Mouse (Mus musculus) frontal cortex, adult 2 months (tissue): Measurements from ENCODE around the gene Arih1. TPM values are rescaled to one million over a fixed set of nuclear protein-coding genes. Genes with fewer than 3 reads are reported as not detected.

Source experiments
- DNase-seq, 2 experiments: peaks; one replicate each; pipeline ENCODE4 v3.0.0; 2022; ENCODE audit warnings: low spot score in 1 of 2; ENCODE audit errors: extremely low spot score in 1 of 2
- polyA plus RNA-seq: library from polyadenylated mRNA; depleted of rRNA; stranded (reverse); fragments of >200 nt; gene quantifications from 2 replicates; pipeline ENCODE4 v1.2.3, GENCODE M21; 2012; rRNA removed

Arih1 gene
- polyA plus RNA-seq, result 50.1 and 53.1 TPM in 2 replicates

DNA sequence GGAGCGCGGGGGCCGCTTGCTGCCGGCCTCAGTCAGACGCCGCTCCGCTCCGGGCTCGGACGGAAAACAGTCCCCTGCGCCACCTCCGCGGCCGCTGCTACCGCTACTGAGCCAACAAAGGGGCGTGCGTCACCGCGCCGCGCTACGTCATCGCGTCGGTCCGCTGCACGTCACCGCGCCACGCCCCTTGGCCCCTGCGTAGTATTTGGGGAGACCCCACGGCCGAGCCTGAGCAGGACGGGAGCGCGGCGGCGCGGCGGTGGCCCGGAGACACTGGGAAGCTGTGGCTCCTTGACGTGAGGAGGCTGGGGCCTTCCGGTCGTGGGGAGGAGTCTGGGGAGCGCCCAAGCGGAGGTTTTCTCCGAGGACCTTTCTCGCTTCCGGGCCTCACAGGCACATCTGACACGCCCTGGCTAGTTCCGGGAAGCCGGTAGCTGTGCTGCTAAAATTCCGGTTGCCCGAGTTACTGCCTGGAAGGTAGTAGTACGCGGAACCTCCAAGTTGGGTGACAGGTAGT is at the start of gene Arih1:
TSS of gene Arih1 (minus strand) at position 70 of the 517 bp plus-strand sequence.
- DNase-seq, result peak; percentile 95 to 99

DNA sequence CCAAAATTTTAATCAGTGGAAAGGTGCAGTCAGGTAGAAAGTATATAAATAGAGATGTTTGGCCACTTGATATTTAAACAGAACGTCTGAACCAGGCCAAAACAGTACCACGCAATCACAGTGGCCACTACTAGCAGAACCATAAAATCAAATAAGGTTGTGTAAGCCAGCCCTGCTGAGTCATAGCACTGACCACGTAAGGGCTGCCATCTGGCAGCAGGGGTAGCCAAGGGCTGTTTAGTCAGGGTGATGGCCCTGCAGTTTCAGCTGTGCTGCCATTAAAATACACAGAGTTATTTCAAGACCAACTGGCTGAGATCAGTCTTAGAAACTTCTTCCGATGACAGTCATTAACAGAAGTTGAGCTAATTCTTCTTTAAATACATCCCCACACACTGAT is 47.5 kb upstream of the Arih1 start:
- no peak for DNase-seq

DNA sequence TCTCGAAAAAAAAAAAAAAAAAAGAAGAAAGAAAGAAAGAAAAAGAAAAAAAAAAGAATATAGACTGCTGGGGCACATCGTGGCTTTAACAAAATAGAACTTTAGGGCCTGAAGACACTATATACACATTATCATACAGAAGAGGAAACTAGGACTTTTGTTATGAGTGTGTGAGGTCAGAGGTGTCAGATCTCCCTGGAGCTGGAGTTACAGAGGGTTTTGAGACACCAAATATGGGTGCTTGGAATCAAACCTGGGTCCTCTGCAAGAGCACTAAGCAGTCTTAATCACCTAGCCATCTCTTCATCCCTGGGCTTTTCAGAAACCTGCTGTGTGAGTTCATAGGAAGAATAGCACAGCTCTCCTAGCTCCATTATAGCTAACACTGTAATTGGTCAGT is 47.0 kb upstream of the Arih1 start:
- DNase-seq, result no peak

- DNase-seq, result no peak
These were observed 45.2 kb upstream of the Arih1 start for GRCm38 (mm10) chr9:59531645-59532044.

GRCm38 (mm10) chr9:59528274-59528673 is 41.9 kb upstream of the Arih1 start:
- DNase-seq, result no peak

DNA sequence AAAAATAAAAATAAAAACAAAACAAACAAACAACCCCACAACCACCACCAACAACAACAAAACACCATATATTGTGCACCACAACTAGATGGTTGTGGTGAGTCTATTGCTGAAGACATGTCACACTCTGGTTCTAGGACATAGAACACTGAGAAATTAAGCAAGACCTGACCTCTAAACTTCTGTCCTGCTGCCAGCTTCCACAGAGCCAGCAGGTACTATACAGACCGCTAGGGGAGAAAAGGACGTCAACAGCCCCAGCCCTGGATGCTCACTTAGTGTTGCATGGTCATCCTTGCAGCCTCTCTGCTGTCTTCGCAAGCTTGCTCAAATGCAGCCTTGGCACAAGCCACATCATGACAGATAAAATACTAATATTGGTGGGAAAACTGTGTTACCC is 41.2 kb upstream of the Arih1 start:
- no peak for DNase-seq

DNA sequence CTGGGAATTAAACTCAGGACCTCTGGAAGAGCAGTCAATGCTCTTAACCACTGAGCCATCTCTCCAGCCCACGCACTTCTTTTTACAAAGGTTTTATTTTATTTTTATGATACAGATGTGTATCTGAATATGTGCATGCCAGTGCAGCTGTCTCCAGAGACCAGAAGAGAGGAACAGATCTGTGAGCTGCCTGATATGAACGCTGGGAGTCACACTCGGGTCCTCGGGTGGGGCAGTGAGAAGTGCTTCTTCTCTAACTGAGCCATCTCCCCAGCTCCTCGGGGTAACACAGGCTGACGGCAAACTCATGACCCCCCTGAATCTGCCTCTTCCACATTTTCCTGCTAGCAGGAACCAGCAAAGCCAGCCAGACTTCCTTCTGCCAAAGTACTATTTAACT is 40.3 kb upstream of the Arih1 start:
- DNase-seq, result no peak

DNA sequence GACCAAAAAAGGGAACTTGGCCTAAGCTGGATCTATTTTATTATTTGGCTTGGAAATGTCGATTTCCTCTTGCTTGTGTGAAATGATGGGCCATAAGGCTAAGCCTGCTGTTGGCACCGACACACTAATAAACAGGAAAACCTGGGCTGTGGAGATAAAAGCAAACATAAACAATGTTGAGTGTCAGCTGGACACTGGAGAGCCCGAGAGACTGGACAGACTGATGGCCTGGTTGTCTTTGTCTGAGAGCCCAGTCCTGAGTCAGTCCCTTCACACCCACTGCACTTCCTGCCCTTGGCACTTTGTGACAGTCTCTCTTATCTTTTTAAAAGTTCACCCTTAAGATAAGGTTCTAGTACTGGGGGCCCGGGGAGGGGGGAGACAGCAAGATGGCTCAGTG is 36.5 kb upstream of the Arih1 start:
- DNase-seq, result no peak

GRCm38 (mm10) chr9:59519396-59519795 is 33.0 kb upstream of the Arih1 start:
- DNase-seq, result no peak

DNA sequence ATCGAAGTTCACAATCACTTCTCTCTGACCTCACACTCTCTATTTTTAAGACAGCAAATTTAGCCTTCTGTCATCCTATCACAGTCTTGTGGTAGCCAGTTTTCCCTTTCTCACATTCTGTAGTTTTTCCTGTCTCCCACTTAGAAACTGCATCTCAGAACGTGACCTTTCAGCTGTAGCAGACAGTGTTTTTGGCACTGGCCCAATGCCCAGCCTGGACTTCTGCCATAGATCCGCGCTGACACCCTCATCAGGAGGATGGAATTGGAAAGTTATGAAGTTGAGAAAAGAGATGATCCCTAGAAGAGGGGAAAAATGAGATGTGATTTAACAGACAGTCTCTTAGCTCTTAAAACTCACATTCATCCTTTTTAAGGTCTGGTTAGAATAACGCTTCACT is 32.6 kb upstream of the Arih1 start:
- peak in 1 of 2 experiments; percentile 67 for DNase-seq

DNA sequence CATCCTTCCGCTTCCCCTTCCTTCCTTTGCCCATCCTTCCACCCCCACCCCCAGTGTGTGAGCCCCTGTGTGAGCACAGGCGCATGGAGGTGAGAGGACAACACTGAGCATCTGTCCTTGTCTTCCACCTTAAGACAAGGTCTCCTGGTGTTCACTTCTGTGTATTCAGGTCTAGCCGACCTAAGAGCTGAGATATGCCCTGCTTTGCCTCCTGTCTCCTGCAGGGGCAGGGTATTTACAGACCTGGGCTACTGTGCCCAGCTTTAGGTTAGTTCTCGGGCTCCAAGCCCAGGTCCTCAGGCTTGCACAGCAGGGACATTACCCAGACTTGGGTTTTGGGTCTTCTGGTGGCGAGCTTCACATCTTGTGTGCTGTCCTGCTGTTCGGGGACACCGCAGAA is 30.7 kb upstream of the Arih1 start:
- no peak for DNase-seq

DNA sequence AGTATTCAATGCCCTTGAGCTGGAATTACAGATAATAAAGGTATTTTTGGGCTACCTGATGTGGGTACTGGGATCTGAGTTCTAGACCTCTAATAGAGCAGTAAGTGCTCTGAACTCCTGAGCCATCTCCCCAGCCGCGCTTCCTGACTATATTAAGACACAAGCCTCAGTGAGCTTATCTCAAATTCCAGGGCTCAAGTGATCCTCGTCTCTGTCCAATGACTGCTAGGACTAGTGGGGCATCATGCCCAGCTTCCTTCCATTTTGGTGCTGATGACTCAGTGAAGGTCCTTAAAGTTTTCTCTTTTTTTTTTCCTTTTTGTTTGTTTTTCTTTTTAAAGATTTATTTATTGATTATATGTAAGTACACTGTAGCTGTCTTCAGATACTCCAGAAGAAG is 28.7 kb upstream of the Arih1 start:
- DNase-seq, result no peak

- DNase-seq, result no peak
These were observed 26.0 kb upstream of the Arih1 start for GRCm38 (mm10) chr9:59512381-59512780.

- DNase-seq, result no peak
These were observed 21.7 kb upstream of the Arih1 start for GRCm38 (mm10) chr9:59508146-59508545.

DNA sequence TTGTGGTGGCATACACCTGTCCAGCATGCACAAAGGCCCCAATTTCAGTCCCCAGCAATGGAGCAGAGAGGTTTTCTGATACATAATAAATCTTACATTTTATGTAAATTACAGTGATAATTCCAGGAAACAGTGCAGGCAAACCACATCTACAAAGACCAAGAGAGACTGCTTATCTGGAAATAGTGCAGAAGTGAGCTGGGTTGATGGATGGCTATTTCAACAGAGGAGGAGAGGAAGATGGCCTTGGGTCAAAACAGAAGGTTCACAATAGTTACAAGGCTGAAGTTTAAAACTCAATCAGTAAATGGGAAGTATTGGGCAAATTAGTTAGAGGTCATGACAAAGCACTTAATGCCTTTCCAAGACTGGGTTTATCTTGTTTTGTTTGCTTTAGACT is 913 bp upstream of the Arih1 start:
- DNase-seq, result no peak

DNA sequence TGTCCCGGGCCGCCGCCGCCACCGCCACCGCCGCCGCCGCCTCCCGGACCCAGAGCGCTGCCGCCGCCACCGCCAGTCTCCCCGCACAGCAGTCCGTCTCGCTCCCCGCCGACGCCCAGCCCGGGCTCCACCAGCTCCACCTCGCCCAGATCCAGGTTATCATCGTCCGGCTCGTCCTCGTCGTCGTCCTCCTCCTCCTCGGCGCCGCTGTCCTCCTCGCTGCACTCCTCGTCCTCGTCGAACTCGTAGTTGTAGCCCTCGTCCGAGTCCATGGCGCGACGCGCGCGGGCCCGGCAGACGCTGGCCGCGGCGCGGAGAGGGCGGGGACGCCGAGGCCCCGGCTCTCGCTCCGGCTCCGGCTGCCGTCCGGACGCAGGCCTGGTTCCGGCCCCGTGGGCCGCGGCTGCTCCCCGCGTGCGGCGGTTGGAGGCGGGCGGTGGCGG is 321 bp downstream of the Arih1 start:
- peak in 1 of 2 experiments; percentile 7 for DNase-seq

GRCm38 (mm10) chr9:59485511-59486075 is 825 bp downstream of the Arih1 start:
- peak; percentile 13 to 34 for DNase-seq

DNA sequence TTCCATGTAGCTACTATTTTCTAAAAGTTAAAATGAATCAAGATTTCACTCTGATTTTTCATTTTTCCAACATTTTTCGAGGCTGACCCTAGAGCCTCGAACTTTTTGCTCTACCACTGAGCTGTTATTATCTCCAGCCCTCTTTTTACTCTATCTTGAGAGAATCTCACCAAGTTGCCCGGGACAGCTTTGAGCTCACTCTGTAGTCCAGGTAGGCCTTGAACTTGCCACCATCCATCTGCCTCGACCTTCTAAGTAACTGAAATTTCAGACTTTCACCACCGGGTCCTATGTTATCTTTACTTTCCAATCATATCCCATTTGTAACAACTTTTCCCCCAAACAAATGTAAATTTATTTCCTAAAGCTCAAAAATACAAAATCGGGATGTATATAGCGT is 1.7 kb downstream of the Arih1 start:
- no peak for DNase-seq

DNA sequence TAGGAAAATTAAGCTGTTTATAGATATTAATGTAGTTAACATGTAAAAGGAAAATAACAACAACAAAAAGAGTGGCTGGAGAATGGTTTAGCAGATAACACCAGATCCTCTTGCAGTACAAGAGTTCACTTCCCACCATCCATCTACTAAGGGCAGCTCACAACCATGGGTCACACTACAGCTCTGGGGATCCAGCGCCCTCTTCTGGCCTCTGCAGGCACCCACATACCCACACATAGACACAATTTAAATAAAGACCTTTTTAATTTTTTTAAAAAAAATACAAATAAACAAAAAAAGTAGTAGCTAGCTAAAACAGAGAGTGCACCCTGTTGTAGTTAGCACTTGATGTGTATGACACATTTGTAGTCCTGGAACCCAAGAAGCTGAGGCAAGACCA is 4.0 kb downstream of the Arih1 start:
- DNase-seq, result no peak

- no peak for DNase-seq
These were observed 9.8 kb downstream of the Arih1 start for GRCm38 (mm10) chr9:59476617-59477016.

- DNase-seq, result no peak
These were observed 11.6 kb downstream of the Arih1 start for GRCm38 (mm10) chr9:59474838-59475237.

DNA sequence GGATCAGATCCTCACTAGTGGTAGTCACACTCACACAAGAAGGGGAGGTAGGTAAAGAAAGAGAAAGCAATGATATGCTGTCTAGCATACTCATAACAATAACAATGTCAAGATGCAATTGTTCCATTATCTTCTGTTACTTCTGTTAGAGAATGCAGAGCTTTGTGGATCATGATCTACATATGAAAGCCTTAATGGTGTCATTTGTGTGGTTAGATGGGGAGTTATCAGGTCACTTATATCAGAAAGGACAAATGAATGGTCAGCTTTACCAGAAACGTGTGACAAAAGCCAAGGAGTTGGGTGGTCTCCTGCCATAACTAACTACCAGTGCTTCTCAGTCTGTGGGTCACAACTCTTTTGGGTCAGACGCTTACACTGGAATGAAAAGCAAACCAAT is 13.2 kb downstream of the Arih1 start:
- DNase-seq, result no peak

GRCm38 (mm10) chr9:59469446-59469845 is 17.0 kb downstream of the Arih1 start:
- DNase-seq, result no peak
